Mouse (Mus musculus) heart, adult 2 months (tissue): ENCODE results near the gene Galnt6. TPM values are rescaled to one million over a fixed set of nuclear protein-coding genes. Genes with fewer than 3 reads are reported as not detected.
"Not testable (repeated sequence)": the region's sequence is repeated elsewhere in the genome, so short reads cannot be mapped to it uniquely, and the experiment has no call there.

ENCODE experiments used
- DNase-seq, 2 experiments: peaks; one replicate each; pipeline ENCODE4 v3.0.0; 2021
- H3K27ac ChIP-seq: fragments of 200-600 bp; 2 replicates; pipeline ENCODE4 v1.8.1; 2022
- H3K27me3 ChIP-seq: fragments of 200-500 bp; 2 replicates; pipeline ENCODE4 v1.6.1; 2012; ENCODE audit warnings: mild to moderate bottlenecking, low read length, inconsistent platforms, mixed read lengths; ENCODE audit not compliant: control insufficient read depth, insufficient read depth
- H3K36me3 ChIP-seq: fragments of 200-500 bp; 2 replicates; pipeline ENCODE4 v1.6.1; 2012; ENCODE audit warnings: low read length, inconsistent platforms; ENCODE audit not compliant: control insufficient read depth, insufficient read depth
- H3K4me1 ChIP-seq: fragments of 200-500 bp; 2 replicates; pipeline ENCODE4 v1.6.1; 2011; ENCODE audit warnings: low read length; ENCODE audit not compliant: control insufficient read depth, insufficient read depth
- H3K4me3 ChIP-seq: fragments of 200-600 bp; 2 replicates; pipeline ENCODE4 v1.8.1; 2022
- H3K79me2 ChIP-seq: fragments of 200-500 bp; replicated peaks from 2 replicates; pipeline ENCODE4 v1.6.1; 2012; ENCODE audit warnings: mild to moderate bottlenecking, inconsistent platforms, low read length, moderate library complexity, mixed read lengths; ENCODE audit not compliant: control insufficient read depth, insufficient read depth
- H3K9ac ChIP-seq: fragments of 200-500 bp; 2 replicates; pipeline ENCODE4 v1.6.1; 2012; ENCODE audit warnings: low read depth, mild to moderate bottlenecking, control low read depth, inconsistent platforms, low read length, mixed read lengths
- CTCF ChIP-seq: fragments of 200-600 bp; IDR thresholded peaks from 2 replicates; pipeline ENCODE4 v1.8.1; 2022; ENCODE audit warnings: antibody characterized with exemption, mild to moderate bottlenecking, moderate library complexity
- EP300 ChIP-seq: fragments of 200-500 bp; IDR thresholded peaks from 2 replicates; pipeline ENCODE4 v1.6.1; 2011; ENCODE audit warnings: low read depth, low read length, control low read depth; ENCODE audit not compliant: insufficient read depth
- POLR2A ChIP-seq: fragments of 200-500 bp; IDR thresholded peaks from 2 replicates; pipeline ENCODE4 v1.6.1; 2011; ENCODE audit warnings: mild to moderate bottlenecking, low read depth, low read length, control low read depth; ENCODE audit not compliant: insufficient read depth
- WGBS: fragments of 180-500 bp; shearing (Covaris S2); methylation state at CpG from one replicate; pipeline ENCODE4 v1.1.7; 2018; 5-methylcytosine and 5-hydroxymethylcytosine counted together
- intact Hi-C: fragments of 180-260 bp; cut with DNase I; formaldehyde crosslinking; loops from one replicate; pipeline ENCODE4 v1.15.1; 2025
- long read RNA-seq: library from polyadenylated mRNA; stranded (forward); transcript quantifications from one replicate; pipeline ENCODE4 v2.0.0, GENCODE M21; 2021
- polyA plus RNA-seq: library from polyadenylated mRNA; depleted of rRNA; stranded (reverse); fragments of >200 nt; gene quantifications from 2 replicates; pipeline ENCODE4 v1.2.3, GENCODE M21; 2012; rRNA removed
- total RNA-seq, 2 experiments: library from RNA; stranded (reverse); gene quantifications; 2 replicates each; pipeline ENCODE4 v1.2.3; 2021

The Galnt6 gene
- under 1 TPM; 0.65 to 0.89 TPM for total RNA-seq
- 0.70 and 0.78 TPM in 2 replicates for polyA plus RNA-seq
- long read RNA-seq, partial matches to known transcripts, result 0 of 2 reads
- long read RNA-seq, other reads (novel, unspliced or antisense), result 0 of 2 reads

GRCm38 (mm10) chr15:100729281-100729985 lies at the start of gene Galnt6:
Gene Galnt6 (minus strand): TSS chr15:100729376.
- H3K36me3 ChIP-seq, result no peaks in the 10 kb centered on the region
- WGBS, result 12% methylated on average over 36 of the region's 57 CpGs
- peaks cover 11% of the 10 kb centered on the region for H3K27me3 ChIP-seq
- 0 out of 2 replicates have a peak, but pooled peaks cover 2% of the 10 kb centered on the region for H3K4me1 ChIP-seq
- H3K27ac ChIP-seq, result no peak within 1 kb of the TSS
- H3K4me3 ChIP-seq, result no peak within 1 kb of the TSS
- TF ChIP-seq EP300 (no peak), CTCF (no peak), POLR2A (no peak)
- DNase-seq, result peak; percentile 28 to 51
- intact Hi-C loops, result no loop called here
- no peaks in the 10 kb centered on the region for H3K79me2 ChIP-seq
- peak within 1 kb of the TSS; percentile 52; the same call in 1 of the 2 replicates for H3K9ac ChIP-seq

DNA sequence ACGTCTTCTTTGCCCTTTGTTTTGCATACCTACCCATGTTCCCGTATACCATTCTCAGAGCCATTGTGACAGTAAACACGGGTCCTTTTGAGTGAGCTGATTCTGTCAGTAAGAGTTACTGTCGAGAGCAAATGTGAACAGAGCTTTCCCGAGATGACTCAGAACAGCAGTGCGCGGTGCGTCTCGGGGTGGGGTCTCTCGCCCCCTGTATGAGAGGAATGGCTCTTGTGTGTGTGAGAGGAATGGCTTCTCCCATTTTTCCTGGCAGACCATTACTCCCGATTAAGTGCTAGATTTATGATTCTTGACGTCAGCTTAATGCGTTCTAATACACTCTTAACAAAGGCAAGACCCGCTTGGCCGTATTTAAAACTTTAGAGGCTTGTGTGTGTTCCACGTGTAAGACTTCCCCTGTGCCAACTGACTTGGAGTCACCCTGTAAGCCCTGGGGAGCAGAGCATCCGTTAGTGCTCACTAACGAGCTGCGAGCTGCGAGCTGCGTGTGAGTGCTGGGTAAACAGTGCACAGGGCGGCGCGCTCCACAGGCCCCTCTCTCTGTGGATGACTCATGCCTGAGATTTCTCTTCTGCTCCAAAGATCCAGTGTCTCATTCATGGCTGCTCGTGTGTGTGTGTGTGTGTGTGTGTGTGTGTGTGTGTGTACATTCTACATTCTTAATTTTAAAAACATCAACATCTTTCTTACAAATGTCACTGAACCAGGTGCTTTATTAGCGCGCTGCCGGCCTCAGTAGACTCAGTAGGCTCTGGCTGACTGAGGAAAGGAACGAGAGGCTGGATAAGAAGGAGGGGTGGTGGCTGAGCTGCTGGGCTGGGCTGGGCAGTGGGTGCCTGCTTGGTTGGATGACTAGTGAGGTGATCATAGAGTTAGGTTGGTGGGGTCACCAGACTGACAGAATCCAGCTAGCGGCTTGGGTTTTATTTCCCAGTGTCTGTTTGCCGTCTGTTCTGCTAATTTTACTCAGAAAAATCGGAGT lies 48.1 kb upstream of the Galnt6 start:
- H3K4me3 ChIP-seq, result no peak overlapping the region
- no peak overlapping the region for H3K27ac ChIP-seq
- H3K79me2 ChIP-seq, result no peaks in the 10 kb centered on the region
- H3K4me1 ChIP-seq, result no peaks in the 10 kb centered on the region
- H3K9ac ChIP-seq, result no peak overlapping the region
- H3K36me3 ChIP-seq, result no peaks in the 10 kb centered on the region
- 60% methylated on average over 32 of the region's 32 CpGs for WGBS
- peak; percentile 31 to 32 for DNase-seq
- no peaks in the 10 kb centered on the region for H3K27me3 ChIP-seq
- intact Hi-C loops, result no loop called here
- TF ChIP-seq POLR2A, result no peak
- no peak for TF ChIP-seq CTCF
- no peak for TF ChIP-seq EP300

GRCm38 (mm10) chr15:100776424-100776823 lies 47.2 kb upstream of the Galnt6 start:
- WGBS, result 92% methylated on average over 3 of the region's 3 CpGs
- intact Hi-C loops, result no loop called here
- Histone ChIP-seq H3K9ac (no peak overlapping the region), H3K27me3 (no peaks in the 10 kb centered on the region), H3K36me3 (no peaks in the 10 kb centered on the region), H3K79me2 (no peaks in the 10 kb centered on the region), H3K4me3 (no peak overlapping the region), H3K27ac (no peak overlapping the region), H3K4me1 (no peaks in the 10 kb centered on the region)
- TF ChIP-seq POLR2A (no peak), EP300 (no peak), CTCF (no peak)
- DNase-seq, result no peak

DNA sequence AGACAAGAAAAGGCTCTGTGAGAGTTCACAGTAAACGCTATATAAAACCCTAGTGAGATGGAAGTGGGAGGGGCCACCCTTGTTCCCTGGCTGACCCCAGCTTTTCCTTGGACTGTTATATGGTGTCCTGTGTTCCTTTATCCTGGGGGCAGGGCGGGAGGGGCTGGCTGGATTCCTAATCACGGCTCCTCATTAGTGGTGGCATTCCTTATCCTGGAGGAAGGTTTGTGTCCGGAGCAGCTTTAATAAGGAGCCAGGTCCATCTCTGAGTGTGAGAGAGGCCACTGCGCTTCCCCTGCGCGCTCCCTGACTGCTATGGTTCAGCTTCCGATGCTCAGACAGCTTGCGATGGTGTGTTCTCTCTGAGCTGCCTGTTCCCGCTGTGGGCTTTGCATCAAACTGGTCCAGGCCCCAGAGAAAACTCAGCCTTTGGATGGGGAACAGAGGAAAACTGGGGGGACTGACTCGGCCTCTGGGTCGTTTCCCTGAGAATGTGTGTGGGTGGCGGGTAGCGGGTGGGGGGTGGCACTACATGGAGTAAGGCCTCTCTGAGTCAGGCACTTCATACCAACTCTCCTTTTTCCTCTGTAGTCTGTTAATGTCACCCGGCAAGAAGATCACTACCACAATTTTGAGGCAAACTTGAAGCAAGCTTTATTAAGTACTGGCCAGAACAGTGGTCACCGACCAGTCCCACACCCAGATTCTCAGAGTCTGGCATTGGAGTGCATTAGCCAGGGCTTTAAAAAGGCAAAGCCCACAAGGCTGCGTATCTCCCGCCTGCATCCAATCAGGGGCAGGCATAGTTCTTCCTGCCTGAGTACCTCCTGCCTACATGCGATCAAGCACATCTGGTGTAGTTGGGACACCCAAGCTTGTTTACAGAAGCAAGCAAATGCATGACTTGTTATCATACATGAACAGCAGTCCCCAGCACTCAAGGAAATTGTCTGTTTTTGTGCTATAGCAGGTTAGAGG lies 46.3 kb upstream of the Galnt6 start:
- no peaks in the 10 kb centered on the region for H3K79me2 ChIP-seq
- no peak for DNase-seq
- no peaks in the 10 kb centered on the region for H3K27me3 ChIP-seq
- no peak overlapping the region for H3K9ac ChIP-seq
- intact Hi-C loops, result no loop called here
- H3K4me1 ChIP-seq, result no peaks in the 10 kb centered on the region
- H3K27ac ChIP-seq, result no peak overlapping the region
- H3K36me3 ChIP-seq, result no peaks in the 10 kb centered on the region
- H3K4me3 ChIP-seq, result no peak overlapping the region
- WGBS, result 56% methylated on average over 19 of the region's 19 CpGs
- TF ChIP-seq CTCF, result no peak
- TF ChIP-seq EP300, result no peak
- no peak for TF ChIP-seq POLR2A

DNA sequence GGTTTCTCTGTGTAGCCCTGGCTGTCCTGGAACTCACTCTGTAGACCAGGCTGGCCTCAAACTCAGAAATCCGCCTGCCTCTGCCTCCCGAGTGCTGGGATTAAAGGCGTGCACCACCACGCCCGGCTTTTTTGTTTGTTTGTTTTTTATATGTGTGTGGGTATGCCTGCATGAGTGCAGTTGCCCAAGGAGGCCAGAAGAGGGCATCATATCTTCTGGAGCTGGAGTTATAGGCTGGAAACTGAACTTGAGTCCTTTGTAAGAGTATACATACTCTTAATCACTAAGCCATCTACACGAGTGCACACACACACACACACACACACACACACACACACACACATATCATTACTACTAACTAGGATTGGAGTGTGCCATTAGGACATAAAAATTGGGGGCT lies 44.7 kb upstream of the Galnt6 start:
- intact Hi-C loops, H3K27ac ChIP-seq, H3K9ac ChIP-seq, H3K4me3 ChIP-seq, H3K79me2 ChIP-seq, H3K27me3 ChIP-seq, H3K4me1 ChIP-seq, DNase-seq, H3K36me3 ChIP-seq: not testable (repeated sequence)
- WGBS, result 98% methylated on average over 6 of the region's 6 CpGs
